Mouse (Mus musculus) testis, adult 2 months (tissue): ENCODE results near the gene Tnfrsf9. TPM values are rescaled to one million over a fixed set of nuclear protein-coding genes. Genes with fewer than 3 reads are reported as not detected.

Experiments used
- H3K27ac ChIP-seq: fragments of 200-500 bp; 2 replicates; pipeline ENCODE4 v1.5.1; 2012; ENCODE audit warnings: low read depth, low read length; ENCODE audit not compliant: control insufficient read depth, insufficient read depth
- H3K27me3 ChIP-seq: fragments of 200-500 bp; 2 replicates; pipeline ENCODE4 v1.6.1; 2012; ENCODE audit warnings: mild to moderate bottlenecking, low read length, moderate library complexity; ENCODE audit not compliant: control insufficient read depth, insufficient read depth
- H3K36me3 ChIP-seq: fragments of 200-500 bp; 2 replicates; pipeline ENCODE4 v1.6.1; 2012; ENCODE audit warnings: mild to moderate bottlenecking, low read length; ENCODE audit not compliant: control insufficient read depth, insufficient read depth
- H3K4me1 ChIP-seq: fragments of 200-500 bp; 2 replicates; pipeline ENCODE4 v1.6.1; 2012; ENCODE audit warnings: low read length; ENCODE audit not compliant: control insufficient read depth, insufficient read depth
- H3K4me3 ChIP-seq: fragments of 200-500 bp; 2 replicates; pipeline ENCODE4 v1.5.1; 2012; ENCODE audit warnings: low read depth, mild to moderate bottlenecking, low read length, moderate library complexity, mixed read lengths; ENCODE audit not compliant: control insufficient read depth
- CTCF ChIP-seq: fragments of 200-500 bp; IDR thresholded peaks from 2 replicates; pipeline ENCODE4 v1.5.1; 2012; ENCODE audit warnings: low read depth, mild to moderate bottlenecking, inconsistent platforms, low read length, moderate library complexity; ENCODE audit not compliant: control insufficient read depth, insufficient read depth, insufficient replicate concordance
- POLR2A ChIP-seq: fragments of 200-500 bp; IDR thresholded peaks from 2 replicates; pipeline ENCODE4 v1.6.1; 2012; ENCODE audit warnings: low read depth, mild to moderate bottlenecking, inconsistent platforms, low read length, moderate library complexity; ENCODE audit not compliant: control insufficient read depth
- polyA plus RNA-seq: library from polyadenylated mRNA; depleted of rRNA; stranded (reverse); fragments of >200 nt; gene quantifications from 2 replicates; pipeline ENCODE4 v1.2.3, GENCODE M21; 2012; rRNA removed

Tnfrsf9 gene
- polyA plus RNA-seq, 1 experiment, result 3.1 TPM

DNA sequence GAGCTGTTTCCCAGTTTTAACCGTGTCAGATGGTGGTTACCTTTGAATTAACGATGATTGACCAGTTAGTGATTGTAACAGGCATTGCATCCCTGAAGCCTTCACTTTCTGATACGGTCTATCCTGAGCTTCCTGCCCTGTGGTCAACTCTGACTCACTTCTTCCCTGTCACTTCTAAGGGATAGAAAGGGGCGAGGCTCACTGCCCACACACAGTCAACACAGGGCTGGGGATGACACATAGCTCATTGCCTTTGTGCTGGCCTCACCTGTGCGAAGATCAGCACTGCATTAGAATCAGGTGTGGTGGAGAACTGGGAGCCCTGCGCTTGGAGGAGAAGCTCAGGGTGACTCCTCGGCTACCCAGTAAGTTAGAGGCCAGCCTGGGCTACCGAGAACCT lies 54.6 kb downstream of the Tnfrsf9 start:
- Histone ChIP-seq H3K4me3 (no peak overlapping the region), H3K4me1 (peaks cover 16% of the 10 kb centered on the region), H3K27ac (no peak overlapping the region), H3K36me3 (no peaks in the 10 kb centered on the region), H3K27me3 (no peaks in the 10 kb centered on the region)
- no peak for TF ChIP-seq POLR2A
- TF ChIP-seq CTCF, result no peak

DNA sequence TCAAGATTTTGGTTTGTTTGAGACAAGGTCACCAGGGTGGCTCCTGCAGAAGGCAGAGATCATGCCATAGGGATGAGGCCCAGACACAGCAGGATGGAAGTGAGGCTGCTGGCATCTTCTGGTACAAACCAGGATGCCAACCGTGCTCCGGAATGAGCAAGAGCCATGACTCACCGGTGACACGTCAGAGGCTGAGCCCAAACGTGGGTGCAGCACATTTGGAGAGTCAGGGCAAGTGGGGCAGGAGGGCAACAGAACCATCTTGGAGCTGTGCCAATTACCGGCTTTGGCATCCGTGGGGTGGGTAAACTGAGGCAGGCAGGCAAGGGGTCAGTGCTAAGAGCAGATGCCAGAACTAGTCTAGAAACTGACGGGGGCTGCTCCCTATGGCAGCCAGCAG lies 58.9 kb downstream of the Tnfrsf9 start:
- no peaks in the 10 kb centered on the region for H3K4me1 ChIP-seq
- TF ChIP-seq CTCF, result no peak
- no peak for TF ChIP-seq POLR2A
- H3K36me3 ChIP-seq, result no peaks in the 10 kb centered on the region
- no peak overlapping the region for H3K4me3 ChIP-seq
- H3K27ac ChIP-seq, result no peak overlapping the region
- no peaks in the 10 kb centered on the region for H3K27me3 ChIP-seq

DNA sequence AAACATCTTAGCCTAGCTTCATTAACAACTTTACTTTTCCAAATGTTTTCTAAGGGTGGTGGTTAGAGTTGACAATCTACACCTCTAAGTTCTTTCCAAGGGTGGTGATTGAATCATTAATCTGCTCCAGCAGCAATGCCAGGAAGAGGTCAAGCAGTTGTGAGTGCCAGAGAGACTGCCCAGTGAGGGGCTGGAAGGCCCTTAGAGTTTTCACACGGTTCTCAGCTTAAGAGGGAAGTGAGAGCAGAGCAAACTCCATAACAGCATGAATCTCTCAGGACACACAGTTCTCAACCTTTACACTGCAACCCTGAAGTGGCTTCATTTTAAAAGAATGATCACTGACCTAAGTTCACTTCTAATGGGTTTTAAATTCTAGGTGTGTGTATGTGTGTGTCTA lies 60.8 kb downstream of the Tnfrsf9 start:
- Histone ChIP-seq H3K4me1 (no peaks in the 10 kb centered on the region), H3K4me3 (no peak overlapping the region), H3K27ac (no peak overlapping the region), H3K27me3 (no peaks in the 10 kb centered on the region), H3K36me3 (no peaks in the 10 kb centered on the region)
- TF ChIP-seq POLR2A, result no peak
- no peak for TF ChIP-seq CTCF

DNA sequence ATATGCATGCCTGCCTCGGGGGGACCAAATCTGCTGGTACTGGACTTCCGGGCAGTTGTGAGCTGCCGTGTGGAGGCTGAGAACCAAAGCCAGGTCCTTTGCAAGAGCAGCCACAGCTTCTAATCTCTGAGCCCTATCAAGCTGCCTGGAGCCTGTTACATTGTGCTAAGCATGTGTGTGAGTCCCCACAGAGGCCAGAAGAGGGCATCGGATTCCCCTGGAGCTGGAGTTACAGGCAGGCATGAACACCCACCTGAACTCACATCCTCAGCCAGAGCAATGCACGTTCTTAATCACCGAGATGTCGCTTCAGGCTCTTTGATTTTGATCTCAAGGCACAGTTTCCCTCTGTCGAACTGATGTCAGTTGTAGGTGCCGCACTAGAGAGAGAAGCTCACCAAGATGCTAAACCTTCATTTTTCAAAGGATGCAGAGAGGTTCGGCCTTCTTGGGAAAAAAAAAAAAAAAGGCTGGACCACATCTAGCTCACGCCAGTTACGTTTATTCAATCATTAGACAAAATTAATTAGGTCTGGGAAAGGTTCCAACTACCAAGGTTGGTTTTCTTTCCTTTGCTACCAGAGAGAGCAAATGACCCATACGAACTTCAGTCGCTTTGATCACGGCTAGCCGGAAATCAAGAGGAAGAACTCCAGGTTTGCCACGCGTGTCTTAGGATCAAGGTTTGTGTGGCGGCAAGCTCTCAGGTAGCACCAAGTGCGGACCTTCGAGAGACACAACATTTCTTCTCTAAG lies 64.0 kb downstream of the Tnfrsf9 start:
- H3K27ac ChIP-seq, result no peak overlapping the region
- no peaks in the 10 kb centered on the region for H3K36me3 ChIP-seq
- TF ChIP-seq POLR2A (no peak), CTCF (no peak)
- no peaks in the 10 kb centered on the region for H3K4me1 ChIP-seq
- H3K27me3 ChIP-seq, result no peaks in the 10 kb centered on the region
- no peak overlapping the region for H3K4me3 ChIP-seq

DNA sequence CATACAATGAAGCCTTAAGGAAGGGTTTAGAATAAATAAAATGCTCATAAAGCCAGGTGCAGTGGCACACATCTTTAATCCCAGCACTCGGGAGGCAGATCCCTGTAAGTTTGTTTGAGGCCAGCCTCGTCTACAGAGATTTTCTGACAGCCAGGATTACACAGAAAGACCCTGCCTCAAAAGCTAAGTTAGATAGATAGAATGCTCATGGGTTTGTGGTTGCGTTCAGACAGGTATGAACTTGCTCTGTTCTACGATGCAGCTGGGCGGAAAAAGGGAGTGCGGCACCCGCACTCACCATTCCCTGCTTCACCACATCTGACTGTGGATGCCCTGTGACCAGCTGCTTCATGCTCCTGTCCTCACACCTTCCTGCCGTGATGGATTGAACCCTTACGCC lies 65.1 kb downstream of the Tnfrsf9 start:
- TF ChIP-seq POLR2A (no peak), CTCF (no peak)
- no peaks in the 10 kb centered on the region for H3K36me3 ChIP-seq
- H3K27ac ChIP-seq, result no peak overlapping the region
- H3K4me1 ChIP-seq, result no peaks in the 10 kb centered on the region
- no peak overlapping the region for H3K4me3 ChIP-seq
- H3K27me3 ChIP-seq, result no peaks in the 10 kb centered on the region

DNA sequence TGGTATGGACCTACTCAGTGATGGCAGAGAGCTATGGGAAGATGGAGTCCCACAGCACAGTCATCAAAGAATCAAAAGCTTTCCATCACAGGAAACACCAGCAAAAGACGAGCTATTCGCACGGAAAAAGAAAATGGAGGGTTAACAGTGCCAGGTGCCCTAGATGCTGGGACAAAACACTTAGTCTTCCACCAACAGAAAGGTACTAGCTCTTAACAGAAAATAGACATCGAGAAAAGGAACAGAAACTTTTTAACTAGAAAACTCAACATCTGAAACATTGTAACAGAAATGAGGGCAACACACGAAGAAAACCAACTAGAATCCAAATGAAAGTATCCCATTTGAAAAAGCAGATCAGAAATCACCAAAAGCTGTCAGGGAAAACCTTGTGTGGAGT lies 65.8 kb downstream of the Tnfrsf9 start:
- Histone ChIP-seq H3K36me3 (no peaks in the 10 kb centered on the region), H3K4me1 (no peaks in the 10 kb centered on the region), H3K4me3 (no peak overlapping the region), H3K27ac (no peak overlapping the region), H3K27me3 (no peaks in the 10 kb centered on the region)
- no peak for TF ChIP-seq CTCF
- TF ChIP-seq POLR2A, result no peak

DNA sequence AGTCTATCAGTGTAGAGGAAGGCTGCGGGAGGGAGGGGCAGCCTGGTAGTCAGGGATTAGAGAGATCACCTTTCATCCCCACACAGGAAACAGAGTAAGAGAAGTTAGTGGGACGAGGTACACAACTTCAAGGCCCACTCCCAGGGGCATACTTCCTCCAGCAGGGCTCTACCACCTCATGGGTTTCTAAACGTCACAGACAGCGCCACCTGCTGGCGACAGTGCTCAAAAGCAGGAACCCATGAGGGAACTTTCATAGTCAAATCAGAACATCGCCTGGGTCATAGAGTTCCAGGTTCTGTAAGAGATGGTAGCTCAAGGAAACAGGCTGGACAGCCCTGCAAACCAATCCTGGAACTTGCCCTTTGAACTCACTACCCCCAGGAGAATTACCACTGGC lies 75.8 kb downstream of the Tnfrsf9 start:
- H3K27me3 ChIP-seq, result no peaks in the 10 kb centered on the region
- no peaks in the 10 kb centered on the region for H3K36me3 ChIP-seq
- H3K4me3 ChIP-seq, result no peak overlapping the region
- no peak overlapping the region for H3K27ac ChIP-seq
- peaks cover 3% of the 10 kb centered on the region for H3K4me1 ChIP-seq
- TF ChIP-seq CTCF (peak; percentile 92; the same call in 1 of the 2 replicates), POLR2A (no peak)

Other genes starting within 250 kb of the Tnfrsf9 start
- gene Errfi1, start 60.6 kb upstream of the Tnfrsf9 start, polyA plus RNA-seq, result 10.6 and 11.2 TPM in 2 replicates
- 88.1 and 92.3 TPM in 2 replicates for gene Park7, start 125 bp upstream of the Tnfrsf9 start, polyA plus RNA-seq
- gene Uts2, start 82.5 kb downstream of the Tnfrsf9 start, polyA plus RNA-seq, result not detected in 2 replicates
- 5.7 and 6.5 TPM in 2 replicates for gene Per3, start 130.1 kb downstream of the Tnfrsf9 start, polyA plus RNA-seq
- 39.9 and 47.1 TPM in 2 replicates for gene Vamp3, start 143.4 kb downstream of the Tnfrsf9 start, polyA plus RNA-seq
- not detected in 2 replicates for gene Gm13090, start 175.0 kb downstream of the Tnfrsf9 start, polyA plus RNA-seq